Mouse (Mus musculus) hematopoietic multipotent progenitor cell, adult 10-12 weeks (in vitro differentiated cells): ENCODE data around the gene Acer1. TPM values are rescaled to one million over a fixed set of nuclear protein-coding genes. Genes with fewer than 3 reads are reported as not detected.

ENCODE experiments used
- polyA plus RNA-seq: library from polyadenylated mRNA; stranded (reverse); fragments of >175 nt; gene quantifications from 2 replicates; pipeline ENCODE4 v1.2.3, GENCODE M21; 2012; ENCODE audit warnings: low replicate concordance

Gene Acer1
- polyA plus RNA-seq, result not detected in 2 replicates

GRCm38 (mm10) chr17:56982013-56982412, at the start of gene Acer1:
Gene Acer1, minus strand, starts transcription at chr17:56982126.

GRCm38 (mm10) chr17:57030931-57031660, 49.2 kb upstream of the Acer1 start, which contains the start of gene Khsrp:
Gene Khsrp, minus strand, starts transcription at chr17:57031522.

DNA sequence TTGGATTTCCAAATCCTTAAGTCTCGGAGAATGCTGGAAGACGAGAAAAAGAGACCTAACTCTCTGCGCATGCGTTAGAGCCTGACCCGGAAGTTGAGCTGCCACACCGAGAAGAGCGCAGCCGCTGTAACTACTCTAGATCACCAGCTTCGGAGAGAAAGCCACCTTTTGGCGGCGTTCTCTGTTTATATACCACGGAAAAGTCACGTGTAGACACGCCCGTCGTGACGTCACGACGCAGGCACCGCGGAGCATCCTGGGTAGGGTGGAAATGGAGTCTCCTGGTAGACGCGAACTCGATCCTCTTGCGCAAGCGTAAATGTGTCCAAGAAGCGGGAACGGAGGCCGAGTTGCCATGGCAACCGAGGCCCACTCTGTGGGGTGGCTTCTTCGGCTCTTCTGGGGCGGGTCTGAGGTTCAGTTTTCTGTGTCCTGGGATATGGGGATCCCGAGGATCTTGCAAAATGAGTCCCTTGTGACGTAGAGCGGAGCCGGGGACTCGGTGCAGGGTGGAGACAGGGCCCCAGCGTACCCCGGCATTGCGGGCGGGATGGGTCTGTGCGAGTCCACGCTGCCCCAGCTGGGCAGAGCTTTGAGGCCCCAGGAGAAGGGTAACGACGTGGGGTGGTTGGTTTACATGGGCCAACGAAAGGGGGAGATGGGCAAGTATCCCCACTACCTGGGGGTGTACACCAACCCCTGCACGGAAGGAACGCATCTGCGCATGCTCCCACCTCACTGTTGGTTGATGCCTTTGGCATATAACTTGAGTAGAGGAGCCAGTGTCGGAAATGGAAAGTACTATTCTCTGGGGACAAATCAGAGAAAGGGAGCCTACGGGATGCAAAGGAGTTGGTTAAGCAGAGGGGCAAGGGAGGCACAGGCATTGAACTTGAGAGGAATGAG, 29.6 kb upstream of the Acer1 start, which contains the start of the genes Gtf2f1 and Gm17949:
Gene Gtf2f1 (minus strand): TSS at position 53 of the 906 bp plus-strand sequence.
Gene Gm17949 (plus strand): TSS at position 234 of the 906 bp plus-strand sequence.

DNA sequence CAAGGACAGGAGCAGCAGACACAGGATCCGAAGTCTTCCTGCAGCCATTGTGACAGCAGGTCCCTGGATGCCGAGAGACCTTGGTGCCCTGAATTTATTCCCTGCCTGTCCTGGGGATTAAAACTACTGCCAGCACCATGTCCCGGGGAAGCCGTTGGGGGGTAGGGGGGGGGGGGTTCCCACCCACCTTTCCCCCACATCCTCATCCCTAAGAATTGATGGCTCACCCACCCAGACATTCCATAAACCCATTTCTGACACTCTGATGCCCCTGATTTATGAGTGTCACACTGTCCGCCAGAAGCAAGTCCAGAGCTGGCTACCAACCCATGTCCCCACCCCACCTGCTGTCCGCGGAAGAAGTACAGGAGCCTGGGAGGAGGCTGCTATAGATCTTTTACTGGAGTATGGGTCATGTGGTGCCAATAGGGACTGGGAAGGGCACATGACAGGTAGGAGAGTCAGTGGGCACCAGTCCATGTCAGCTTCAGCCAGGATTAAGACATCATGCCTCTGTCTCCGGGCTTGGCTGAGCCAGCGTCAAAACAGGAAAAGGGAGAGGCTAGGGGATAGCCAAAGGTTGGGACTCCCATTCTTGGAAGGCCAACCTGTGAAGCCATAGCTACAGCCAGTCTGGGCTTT, 18.2 kb upstream of the Acer1 start, which contains the start of gene Pspn:
Gene Pspn (minus strand): TSS at position 51 of the 642 bp plus-strand sequence.

GRCm38 (mm10) chr17:56997029-56997667, 15.2 kb upstream of the Acer1 start, which contains the start of gene Alkbh7:
Gene Alkbh7, plus strand, starts transcription at chr17:56997339.

GRCm38 (mm10) chr17:56990115-56990746, 8.3 kb upstream of the Acer1 start, which contains the start of gene Clpp:
Gene Clpp, plus strand, starts transcription at chr17:56990305.

GRCm38 (mm10) chr17:56935363-56936131, 46.4 kb downstream of the Acer1 start, which contains the start of gene Mllt1:
Gene Mllt1, minus strand, starts transcription at chr17:56935415.

Other genes starting within 250 kb of the Acer1 start
- 0.27 and 0.43 TPM in 2 replicates for gene Nrtn, start 224.6 kb downstream of the Acer1 start, polyA plus RNA-seq
- 70.9 and 106 TPM in 2 replicates for gene Dus3l, start 217.4 kb downstream of the Acer1 start, polyA plus RNA-seq
- gene Prr22, start 211.9 kb downstream of the Acer1 start, polyA plus RNA-seq, result 6.7 and 14.6 TPM in 2 replicates
- gene Rfx2, start 151.1 kb downstream of the Acer1 start, polyA plus RNA-seq, result 24.1 and 36.3 TPM in 2 replicates
- not detected in 2 replicates for gene Acsbg2, start 107.7 kb downstream of the Acer1 start, polyA plus RNA-seq
- gene 1700061G19Rik, start 106.6 kb downstream of the Acer1 start, polyA plus RNA-seq, result not detected in 2 replicates
- 88.4 and 103 TPM in 2 replicates for gene Mllt1, start 46.7 kb downstream of the Acer1 start, polyA plus RNA-seq
- 37.7 and 105 TPM in 2 replicates for gene Clpp, start 8.2 kb upstream of the Acer1 start, polyA plus RNA-seq
- 25.6 and 38.2 TPM in 2 replicates for gene Alkbh7, start 15.2 kb upstream of the Acer1 start, polyA plus RNA-seq
- gene Pspn, start 17.9 kb upstream of the Acer1 start, polyA plus RNA-seq, result not detected in 2 replicates
- 81.6 and 94.3 TPM in 2 replicates for gene Gtf2f1, start 29.2 kb upstream of the Acer1 start, polyA plus RNA-seq
- gene Gm17949, start 29.3 kb upstream of the Acer1 start, polyA plus RNA-seq, result 0.17 and 0.23 TPM in 2 replicates
- 248 and 458 TPM in 2 replicates for gene Khsrp, start 49.4 kb upstream of the Acer1 start, polyA plus RNA-seq
- not detected in 2 replicates for gene Slc25a41, start 59.5 kb upstream of the Acer1 start, polyA plus RNA-seq
- gene Crb3, start 77.0 kb upstream of the Acer1 start, polyA plus RNA-seq, result 18.4 and 34.3 TPM in 2 replicates
- 16.7 and 20.4 TPM in 2 replicates for gene Slc25a23, start 77.7 kb upstream of the Acer1 start, polyA plus RNA-seq
- 211 and 238 TPM in 2 replicates for gene Dennd1c, start 96.4 kb upstream of the Acer1 start, polyA plus RNA-seq
- 0.80 and 0.96 TPM in 2 replicates for gene Tubb4a, start 105.7 kb upstream of the Acer1 start, polyA plus RNA-seq
- gene Tnfsf9, start 123.2 kb upstream of the Acer1 start, polyA plus RNA-seq, result 1.5 and 1.6 TPM in 2 replicates
- gene Cd70, start 167.7 kb upstream of the Acer1 start, polyA plus RNA-seq, result 0.17 and 0.98 TPM in 2 replicates
- gene Tnfsf14, start 212.1 kb upstream of the Acer1 start, polyA plus RNA-seq, result 7.8 and 15.8 TPM in 2 replicates
- gene C3, start 246.0 kb upstream of the Acer1 start, polyA plus RNA-seq, result 9.1 and 16.5 TPM in 2 replicates